Mouse (Mus musculus) layer of hippocampus, adult 2 months (tissue): Measurements from ENCODE around the gene Morf4l2. TPM values are rescaled to one million over a fixed set of nuclear protein-coding genes. Genes with fewer than 3 reads are reported as not detected.

Experiments used
- DNase-seq, 2 experiments: peaks; one replicate each; pipeline ENCODE4 v3.0.0; 2022; ENCODE audit warnings: low spot score in 2 of 2
- H3K27ac ChIP-seq: fragments of 200-600 bp; 2 replicates; pipeline ENCODE4 v1.8.1; 2022
- H3K4me3 ChIP-seq: fragments of 200-600 bp; 2 replicates; pipeline ENCODE4 v1.8.1; 2022; ENCODE audit warnings: mild to moderate bottlenecking
- CTCF ChIP-seq: fragments of 200-600 bp; conservative IDR thresholded peaks from 2 replicates; pipeline ENCODE4 v1.8.1; 2022; ENCODE audit warnings: antibody characterized with exemption, mild to moderate bottlenecking, moderate library complexity
- long read RNA-seq, 2 experiments: library from polyadenylated mRNA; stranded (forward); transcript quantifications; one replicate each; pipeline ENCODE4 v2.0.0; 2021; ENCODE audit warnings: borderline mapping rate in 2 of 2
- total RNA-seq, 2 experiments: library from RNA; stranded (reverse); gene quantifications; 2 replicates each; pipeline ENCODE4 v1.2.3; 2021

Gene Morf4l2
- 100 to 1,000 TPM; 384 to 391 TPM for total RNA-seq
- long read RNA-seq, experiment 1, transcript Morf4l2-215 (3 exons, 1,782 nt): major isoform, 117 of 168 reads
- long read RNA-seq, experiment 1, transcript Morf4l2-202 (4 exons, 1,859 nt): minor isoform, 35 of 168 reads
- long read RNA-seq, experiment 1, partial matches to known transcripts: 0 of 168 reads
- long read RNA-seq, experiment 1, other reads (novel, unspliced or antisense): 11 of 168 reads
- long read RNA-seq, experiment 2, transcript Morf4l2-202 (4 exons, 1,859 nt): minor isoform, 71 of 239 reads
- long read RNA-seq, experiment 2, transcript Morf4l2-215 (3 exons, 1,782 nt): major isoform, 145 of 239 reads
- long read RNA-seq, experiment 2, partial matches to known transcripts: 0 of 239 reads
- long read RNA-seq, experiment 2, other reads (novel, unspliced or antisense): 17 of 239 reads

DNA sequence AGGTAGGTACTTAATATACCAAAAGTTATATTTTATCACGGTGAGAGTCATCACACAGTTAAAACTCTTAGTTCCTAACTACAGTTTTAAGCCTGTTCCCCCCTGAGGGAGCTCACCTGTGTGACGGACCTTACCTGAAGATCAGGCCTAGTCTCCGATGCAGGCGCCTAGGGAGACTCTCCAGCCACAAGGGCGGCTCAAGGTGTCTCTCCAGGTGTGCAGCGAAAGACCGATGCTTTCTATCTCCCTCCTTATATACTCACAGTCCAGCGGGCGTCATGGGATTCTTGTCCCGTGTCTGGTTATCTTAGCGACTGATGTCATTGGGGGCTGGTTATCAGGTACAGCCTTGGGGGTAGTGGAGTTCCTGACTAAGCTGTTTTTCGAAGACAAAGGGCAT lies at the start of gene Morf4l2:
Gene Morf4l2 (minus strand): TSS at position 232 of the 400 bp plus-strand sequence.
- H3K4me3 ChIP-seq: peak within 1 kb of the TSS; percentile 62
- peak within 1 kb of the TSS; percentile 97 for H3K27ac ChIP-seq
- no peak for DNase-seq
- no peak for TF ChIP-seq CTCF

DNA sequence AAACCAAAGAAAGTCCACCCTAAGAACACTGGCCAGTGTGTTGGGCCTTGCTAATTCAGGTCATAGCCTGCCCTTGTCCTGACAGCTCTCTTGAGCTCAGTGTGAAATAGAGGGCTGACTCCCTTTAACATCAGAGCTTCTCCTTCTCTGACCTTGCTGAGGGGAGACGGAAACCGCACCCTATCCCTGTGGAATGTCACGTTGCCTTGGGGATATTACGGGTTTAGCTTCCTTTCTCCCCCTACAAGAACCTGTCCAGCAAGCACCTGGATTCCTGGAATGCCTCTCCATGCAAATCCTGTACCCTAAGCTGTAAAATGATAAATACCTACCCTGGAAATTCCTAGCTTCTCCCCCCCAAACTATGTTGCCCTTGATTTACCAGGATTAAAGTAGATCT lies 46.0 kb upstream of the Morf4l2 start:
- Histone ChIP-seq H3K27ac (no peak overlapping the region), H3K4me3 (no peak overlapping the region)
- TF ChIP-seq CTCF: no peak
- DNase-seq: no peak

DNA sequence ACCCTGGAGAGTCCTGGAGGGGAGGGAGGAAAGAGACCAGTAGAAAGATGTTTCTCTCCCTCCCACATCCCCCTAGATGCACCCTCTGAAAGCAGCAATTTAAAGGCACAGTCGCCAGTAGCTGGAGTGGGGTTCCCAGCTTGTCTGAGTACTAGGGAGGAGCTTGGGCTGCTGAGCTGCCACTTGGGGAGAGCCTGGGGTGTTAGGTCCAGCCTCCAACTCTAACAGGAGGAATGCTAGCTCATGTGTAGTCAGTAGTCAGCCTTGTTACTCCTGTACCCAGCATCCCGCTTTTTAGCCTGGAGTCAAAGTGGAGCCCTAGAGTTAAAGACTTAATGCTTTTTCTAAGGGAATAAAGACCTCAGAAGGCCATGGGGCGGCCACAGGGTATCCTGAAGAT lies 36.6 kb upstream of the Morf4l2 start, which contains the start of gene Glra4:
Gene Glra4 (minus strand): TSS at position 101 of the 400 bp plus-strand sequence.
- H3K4me3 ChIP-seq: no peak within 1 kb of the TSS
- TF ChIP-seq CTCF: no peak
- H3K27ac ChIP-seq: no peak within 1 kb of the TSS
- DNase-seq: no peak

DNA sequence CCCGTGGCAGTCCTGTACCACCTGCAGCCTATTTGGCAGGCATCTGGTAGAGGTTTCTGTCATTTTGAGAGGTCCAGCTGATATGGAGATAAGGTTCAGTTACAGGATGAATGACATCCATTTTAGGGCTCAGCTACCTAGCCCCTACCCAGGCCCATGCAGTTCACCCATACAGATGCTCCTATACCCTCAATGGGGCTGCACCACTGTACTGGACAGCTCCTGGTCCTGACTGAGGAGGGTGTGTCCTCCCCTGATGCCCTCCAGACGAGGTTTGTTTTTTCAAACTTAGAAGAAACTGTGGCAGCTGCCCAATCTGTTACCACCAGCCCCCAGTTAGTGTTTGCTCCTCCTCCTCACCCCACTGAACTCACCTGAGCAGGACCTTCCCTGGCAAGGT lies 35.8 kb upstream of the Morf4l2 start:
- no peak overlapping the region for H3K4me3 ChIP-seq
- TF ChIP-seq CTCF: no peak
- H3K27ac ChIP-seq: no peak overlapping the region
- no peak for DNase-seq

DNA sequence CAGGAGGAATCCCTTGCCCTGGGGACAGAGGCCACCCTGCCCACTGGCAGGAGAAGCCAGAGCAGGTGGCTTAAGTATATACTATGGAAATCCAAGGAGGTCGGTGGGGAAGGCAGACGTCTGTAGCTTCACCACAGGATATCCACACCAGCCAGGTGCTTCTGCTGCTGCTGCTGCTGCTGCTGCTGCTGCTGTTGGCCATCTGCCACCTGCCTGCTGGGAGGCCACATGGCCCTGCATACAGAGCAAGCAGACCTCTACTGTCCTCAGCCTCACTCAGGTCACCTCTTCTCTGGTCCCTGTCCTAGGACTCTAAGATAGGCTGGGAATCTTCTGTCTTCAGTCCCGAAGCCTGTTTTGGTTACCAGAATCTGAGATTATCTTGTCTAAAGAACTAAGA lies 34.6 kb upstream of the Morf4l2 start:
- no peak for TF ChIP-seq CTCF
- no peak for DNase-seq

DNA sequence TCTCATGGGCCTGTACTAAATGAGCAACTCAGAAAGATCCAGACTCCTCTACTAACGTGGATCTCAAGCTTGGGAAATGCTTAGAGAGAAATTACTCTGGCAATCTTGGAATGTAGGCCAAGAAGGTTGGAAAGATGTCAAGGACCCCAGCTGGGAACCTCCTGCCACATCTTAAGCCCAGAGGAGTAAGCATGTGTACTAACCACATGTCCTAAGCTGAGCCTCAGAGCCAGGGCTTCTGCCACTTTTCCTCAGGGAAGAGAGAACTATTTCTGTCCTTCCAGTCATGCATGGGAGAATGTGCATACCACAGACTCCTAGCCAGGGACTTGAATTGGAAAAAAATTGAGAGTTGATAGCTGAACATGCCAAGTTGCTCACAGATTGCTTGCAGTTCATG lies 29.5 kb upstream of the Morf4l2 start:
- Histone ChIP-seq H3K4me3 (no peak overlapping the region), H3K27ac (no peak overlapping the region)
- no peak for TF ChIP-seq CTCF
- no peak for DNase-seq

More for the DNA sequence above, 34.6 kb upstream of the Morf4l2 start:
- Histone ChIP-seq H3K4me3 (no peak overlapping the region), H3K27ac (no peak overlapping the region)

DNA sequence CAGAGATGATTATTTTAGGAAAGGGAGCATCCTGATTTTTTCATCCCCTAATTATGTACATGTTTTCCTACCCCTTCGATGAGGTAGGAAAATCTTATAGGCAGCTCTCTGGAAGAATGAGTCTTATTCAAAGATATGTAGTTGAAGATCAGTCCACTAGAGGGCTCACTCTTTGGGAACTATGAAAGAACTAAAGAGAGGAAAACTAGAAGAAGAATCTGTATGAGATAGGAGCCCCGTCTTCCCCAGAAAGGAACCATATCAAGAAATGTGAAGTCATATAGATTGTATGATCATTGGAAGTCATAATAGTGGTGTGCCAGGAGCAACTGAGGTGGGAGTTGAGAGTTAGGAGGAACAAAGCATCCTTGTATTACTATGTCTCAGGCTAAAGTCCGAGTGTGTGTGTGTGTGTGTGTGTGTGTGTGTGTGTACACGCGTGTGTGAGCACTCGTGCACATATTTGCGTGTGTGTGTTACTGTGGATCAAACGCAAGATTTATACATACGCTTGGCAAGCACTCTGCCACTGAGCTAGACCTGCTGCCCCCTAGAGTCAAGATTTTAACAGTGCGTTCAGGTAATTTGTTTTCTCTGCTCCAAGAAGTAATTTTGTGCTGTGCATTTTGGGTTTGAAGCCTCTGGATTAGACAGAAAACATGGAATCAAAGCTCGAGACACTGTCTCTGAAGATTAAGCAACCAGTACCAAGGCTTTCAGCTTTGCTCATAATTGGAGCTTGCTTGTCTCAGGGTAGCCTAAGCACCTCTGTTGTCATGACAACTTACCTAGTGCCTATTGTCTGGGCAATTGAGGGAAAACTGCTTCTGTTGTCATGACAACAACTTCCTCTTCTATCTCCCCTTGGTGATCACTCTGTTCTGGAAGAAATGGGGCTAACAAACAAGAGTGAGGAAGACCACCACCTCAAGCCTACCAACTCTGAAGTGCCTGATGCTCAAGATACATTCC lies 17.9 kb upstream of the Morf4l2 start:
- TF ChIP-seq CTCF: peak; percentile 71
- Histone ChIP-seq H3K27ac (0 out of 2 replicates have a peak overlapping the region, but pooled peaks have one; percentile 39), H3K4me3 (no peak overlapping the region; the same call in 1 of the 2 replicates)
- peak in 1 of 2 experiments; percentile 14 for DNase-seq

DNA sequence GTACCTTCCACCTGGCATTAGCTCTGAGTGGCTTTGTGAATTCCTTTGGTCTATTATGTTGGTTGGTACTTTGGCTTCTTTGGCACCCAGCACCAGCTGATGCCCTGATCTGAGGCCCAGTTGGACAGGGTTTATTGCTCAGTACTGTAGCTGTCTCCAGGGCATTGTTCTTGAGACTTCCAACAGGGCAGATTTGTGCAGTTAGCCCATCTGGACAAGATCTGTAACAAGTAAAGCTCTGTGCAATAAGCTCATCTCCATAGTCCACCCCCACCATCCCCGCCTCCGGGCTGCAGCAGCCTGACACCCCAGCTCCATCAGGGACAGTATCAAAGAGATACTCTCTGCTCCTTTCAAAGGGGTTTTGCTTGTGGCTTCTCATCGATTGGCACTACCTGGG lies 12.0 kb upstream of the Morf4l2 start:
- Histone ChIP-seq H3K4me3 (no peak overlapping the region), H3K27ac (peak overlapping the region; percentile 71)
- peak; percentile 44 to 55 for DNase-seq
- TF ChIP-seq CTCF: no peak

DNA sequence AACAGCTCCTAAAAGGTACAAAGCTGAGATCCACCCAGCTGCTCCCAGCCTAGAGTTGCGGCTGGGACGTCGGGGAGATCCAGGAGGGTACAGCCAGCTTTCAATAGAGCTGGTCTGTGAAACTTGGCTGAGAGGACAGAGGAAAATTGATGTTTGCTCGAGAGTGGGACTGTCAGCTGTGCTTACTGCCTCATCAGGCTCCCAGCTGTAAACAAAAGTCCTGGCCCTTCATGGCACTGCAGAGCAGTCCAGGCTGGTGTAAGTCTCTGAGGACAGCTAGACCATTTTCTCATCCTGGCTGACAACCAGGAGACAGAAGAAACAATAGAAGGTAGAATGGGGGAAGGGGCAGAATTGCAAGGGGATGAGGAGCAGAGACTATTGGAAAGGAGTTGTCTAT lies 5.8 kb upstream of the Morf4l2 start:
- Histone ChIP-seq H3K4me3 (no peak overlapping the region), H3K27ac (peak overlapping the region; percentile 61)
- no peak for DNase-seq
- no peak for TF ChIP-seq CTCF

DNA sequence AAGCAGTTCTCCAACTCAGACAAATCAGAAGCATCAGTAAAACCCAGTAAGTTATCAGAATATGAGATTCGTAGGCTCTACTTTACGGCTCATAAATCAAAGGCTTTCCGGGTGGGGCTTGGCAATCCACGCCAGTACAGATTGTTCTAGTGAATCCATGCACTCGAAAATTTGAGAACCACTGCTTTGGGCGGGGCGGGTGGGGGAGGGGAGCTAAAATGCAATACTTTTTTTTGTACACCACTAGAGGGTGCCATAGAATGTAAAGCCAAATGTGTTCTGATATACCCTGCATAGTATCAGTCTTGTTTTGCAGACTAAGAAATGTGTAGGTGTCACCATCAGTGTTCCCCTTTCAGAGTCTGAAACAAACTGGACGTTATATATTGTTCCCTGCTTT lies 1.2 kb upstream of the Morf4l2 start:
- DNase-seq: no peak
- Histone ChIP-seq H3K27ac (no peak overlapping the region), H3K4me3 (no peak overlapping the region)
- TF ChIP-seq CTCF: peak; percentile 72

DNA sequence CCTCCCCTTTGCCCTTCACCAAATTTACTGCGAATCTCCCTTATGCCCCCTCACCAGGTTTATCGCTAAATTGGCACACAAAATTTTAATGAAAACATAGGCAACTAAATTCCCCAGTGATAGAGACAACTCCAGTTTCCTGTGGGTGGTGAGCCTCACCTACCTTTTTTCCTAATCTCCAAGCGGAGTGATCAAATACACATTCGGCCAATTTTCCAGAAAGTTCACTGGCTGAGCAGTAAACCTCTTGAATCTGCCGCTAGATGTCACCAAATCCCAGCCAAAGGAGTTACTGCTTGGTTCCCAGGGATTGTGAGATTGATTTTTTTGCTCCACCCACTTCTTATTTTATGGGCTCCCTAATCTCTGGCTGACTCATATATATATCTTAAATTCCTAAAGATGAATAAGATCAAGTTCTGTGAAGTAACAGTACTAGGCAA lies 808 bp downstream of the Morf4l2 start:
- peak; percentile 64 to 65 for DNase-seq
- TF ChIP-seq CTCF: peak; percentile 80
- Histone ChIP-seq H3K27ac (peak overlapping the region; percentile 97), H3K4me3 (peak overlapping the region; percentile 62)

DNA sequence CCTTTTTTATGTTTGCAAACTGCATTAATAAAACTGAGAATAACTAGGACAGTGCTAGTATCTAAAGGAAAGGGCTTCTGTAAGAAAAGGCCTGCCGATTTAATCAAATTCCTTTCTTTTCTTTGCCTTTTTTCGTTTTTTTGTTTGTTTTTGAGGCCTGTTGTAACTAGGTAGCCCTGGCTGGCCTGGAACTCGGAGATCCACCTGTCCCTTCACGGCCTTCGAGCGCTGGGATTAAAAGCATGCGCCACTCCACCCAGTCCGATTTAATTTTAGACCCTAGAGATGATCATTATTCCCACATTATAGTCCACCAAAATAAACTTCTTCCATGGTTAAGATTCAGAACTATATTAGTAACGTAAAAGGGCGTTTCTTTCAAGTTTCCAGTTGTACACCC lies 1.2 kb downstream of the Morf4l2 start:
- no peak for DNase-seq
- Histone ChIP-seq H3K4me3 (peak overlapping the region; percentile 62), H3K27ac (peak overlapping the region; percentile 97)
- no peak for TF ChIP-seq CTCF

DNA sequence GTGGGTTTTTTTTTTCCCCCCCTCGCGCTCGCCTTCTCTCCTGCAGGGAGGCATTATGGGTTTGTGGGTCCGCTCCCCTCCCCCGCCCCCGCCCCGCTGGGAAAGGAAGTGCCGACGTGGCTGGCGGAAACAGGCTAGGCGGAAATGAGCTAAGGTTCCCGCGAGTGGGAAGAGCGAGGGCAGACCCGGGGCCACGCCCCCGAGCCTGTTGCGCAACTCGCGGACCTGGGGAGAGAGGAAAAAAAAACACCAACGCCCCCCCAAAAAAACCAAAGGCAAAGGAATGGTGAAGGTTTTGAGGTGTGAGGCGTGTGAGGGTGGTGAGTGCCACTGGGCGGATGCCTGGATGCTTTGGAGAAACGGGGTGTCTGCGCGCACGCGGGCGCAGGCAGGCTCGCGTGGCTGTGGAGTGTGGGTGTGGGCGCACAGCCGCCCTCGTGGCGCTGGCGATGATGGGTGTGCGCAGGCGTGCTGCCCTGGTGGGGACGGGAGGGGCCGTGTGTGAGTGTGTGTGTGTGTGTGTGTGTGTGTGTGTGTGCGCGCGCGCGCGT lies 1.8 kb downstream of the Morf4l2 start:
- Histone ChIP-seq H3K4me3 (peak overlapping the region; percentile 62), H3K27ac (peak overlapping the region; percentile 97)
- DNase-seq: peak; percentile 66 to 67
- TF ChIP-seq CTCF: no peak
